ENCODE assay signal across 18 mouse cellular contexts in the genomic region with DNA sequence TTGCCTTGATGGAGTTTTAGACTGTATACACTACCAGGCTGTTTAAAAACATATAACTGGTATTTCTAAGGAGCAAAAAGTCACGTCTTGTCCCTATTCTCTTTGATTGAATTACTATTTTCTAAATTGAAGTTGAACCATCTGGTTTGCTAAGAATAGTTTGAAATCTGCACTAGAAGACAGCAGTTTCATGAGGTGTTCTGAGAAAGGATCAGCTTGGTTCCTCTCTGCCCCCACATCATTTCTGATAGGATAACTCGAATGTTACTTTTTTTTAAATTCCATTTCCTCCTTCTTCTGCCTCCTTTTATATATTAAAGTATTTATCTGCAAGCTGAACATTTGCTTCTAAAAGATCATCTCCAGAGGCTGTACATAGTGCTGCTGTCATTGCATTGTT.
"Had no signal": no experiment of that assay in that cellular context is flagged by ENCODE, and none has a peak within 500 bp of the region (broad histone marks: within the 10 kb centered on the region; RNA-seq: fewer than 3 reads in every experiment).

No protein-coding gene starts in this region.

- H3K27me3 ChIP-seq: intestine, embryonic 15.5 days; lung, embryonic 15.5 days; megakaryocyte, embryonic 14.5 days; midbrain, embryonic 13.5 days; neural tube, embryonic 13.5 days had no signal

- H3K4me2 ChIP-seq: intestine, embryonic 15.5 days; liver, embryonic 11.5 days; lung, embryonic 15.5 days; midbrain, embryonic 13.5 days; neural tube, embryonic 13.5 days had no signal

- H3K9ac ChIP-seq: intestine, embryonic 15.5 days; liver, embryonic 14.5 days; liver, postnatal 0 days; lung, embryonic 15.5 days; midbrain, embryonic 13.5 days; neural tube, embryonic 13.5 days had no signal

- H3K9me3 ChIP-seq: intestine, embryonic 15.5 days; lung, embryonic 15.5 days; megakaryocyte, embryonic 14.5 days; midbrain, embryonic 10.5 days; midbrain, embryonic 13.5 days; neural tube, embryonic 13.5 days had no signal

- H3K36me3 ChIP-seq: intestine, embryonic 15.5 days; lung, embryonic 15.5 days; midbrain, embryonic 10.5 days; midbrain, embryonic 13.5 days; neural tube, embryonic 13.5 days had no signal

- DNase-seq: kidney, adult 11 months; kidney, adult 8-10 months; kidney, postnatal 25 days; liver, postnatal 0 days; retina, postnatal 1 day; right cerebral cortex, postnatal 4 days; thymus, postnatal 36 days had no signal

- ATAC-seq: intestine, embryonic 15.5 days; liver, postnatal 0 days; midbrain, embryonic 13.5 days; midbrain, embryonic 16.5 days had no signal

- H3K4me1 ChIP-seq: intestine, embryonic 15.5 days; lung, embryonic 15.5 days; midbrain, embryonic 10.5 days; midbrain, embryonic 13.5 days; neural tube, embryonic 13.5 days had no signal

- H3K4me3 ChIP-seq: intestine, embryonic 15.5 days; lung, embryonic 15.5 days; megakaryocyte, embryonic 14.5 days; midbrain, embryonic 10.5 days; midbrain, embryonic 13.5 days; myocyte; neural tube, embryonic 13.5 days had no signal

- H3K27ac ChIP-seq: intestine, embryonic 15.5 days; kidney, postnatal 0 days; liver, embryonic 14.5 days; lung, embryonic 15.5 days; midbrain, embryonic 10.5 days; midbrain, embryonic 13.5 days; neural tube, embryonic 13.5 days had no signal
